Mouse (Mus musculus) telencephalon, adult 2 months (tissue): ENCODE results near the gene Carns1.
"Not testable (repeated sequence)": the region's sequence is repeated elsewhere in the genome, so short reads cannot be mapped to it uniquely, and the experiment has no call there.

Experiments
- DNase-seq: peaks from one replicate; pipeline ENCODE4 v3.0.0-alpha.2; 2011; ENCODE audit warnings: low read depth, low spot score

Carns1 gene

GRCm38 (mm10) chr19:4131768-4132167 lies 43.5 kb downstream of the Carns1 start:
- no peak for DNase-seq

GRCm38 (mm10) chr19:4131075-4131474 lies 44.2 kb downstream of the Carns1 start:
- no peak for DNase-seq

GRCm38 (mm10) chr19:4130106-4130505 lies 45.2 kb downstream of the Carns1 start:
- no peak for DNase-seq

GRCm38 (mm10) chr19:4129462-4129861 lies 45.8 kb downstream of the Carns1 start:
- DNase-seq = no peak

GRCm38 (mm10) chr19:4126759-4127495 lies 48.4 kb downstream of the Carns1 start:
- DNase-seq = no peak

GRCm38 (mm10) chr19:4125741-4126696 lies 49.3 kb downstream of the Carns1 start, which contains the start of gene Aip:
Gene Aip (minus strand): TSS chr19:4125858.
- DNase-seq = peak; percentile 97

- DNase-seq = not testable (repeated sequence)
Measured at GRCm38 (mm10) chr19:4125268-4125667, 50.0 kb downstream of the Carns1 start.

- DNase-seq = no peak
Measured at GRCm38 (mm10) chr19:4124432-4124831, 50.8 kb downstream of the Carns1 start.

- no peak for DNase-seq
Measured at GRCm38 (mm10) chr19:4122411-4123370, 52.6 kb downstream of the Carns1 start.

- not testable (repeated sequence) for DNase-seq
Measured at GRCm38 (mm10) chr19:4121896-4122295, 53.4 kb downstream of the Carns1 start.

GRCm38 (mm10) chr19:4121097-4121805 lies 54.0 kb downstream of the Carns1 start:
- peak; percentile 98 for DNase-seq

- DNase-seq = no peak
Measured at GRCm38 (mm10) chr19:4120496-4120895, 54.8 kb downstream of the Carns1 start.

GRCm38 (mm10) chr19:4119716-4120487 lies 55.4 kb downstream of the Carns1 start:
- no peak for DNase-seq

GRCm38 (mm10) chr19:4118350-4118749 lies 56.9 kb downstream of the Carns1 start:
- no peak for DNase-seq

- DNase-seq = no peak
Measured at GRCm38 (mm10) chr19:4117006-4117405, 58.3 kb downstream of the Carns1 start.

- DNase-seq = no peak
Measured at GRCm38 (mm10) chr19:4115816-4116215, 59.5 kb downstream of the Carns1 start.

- no peak for DNase-seq
Measured at GRCm38 (mm10) chr19:4115144-4115543, 60.1 kb downstream of the Carns1 start.

GRCm38 (mm10) chr19:4114551-4114950 lies 60.7 kb downstream of the Carns1 start:
- DNase-seq = no peak
